Mouse (Mus musculus): ENCODE data around the gene Fam120c.
"Not testable (repeated sequence)": the region's sequence is repeated elsewhere in the genome, so short reads cannot be mapped to it uniquely, and the experiment has no call there.

Gene Fam120c

DNA sequence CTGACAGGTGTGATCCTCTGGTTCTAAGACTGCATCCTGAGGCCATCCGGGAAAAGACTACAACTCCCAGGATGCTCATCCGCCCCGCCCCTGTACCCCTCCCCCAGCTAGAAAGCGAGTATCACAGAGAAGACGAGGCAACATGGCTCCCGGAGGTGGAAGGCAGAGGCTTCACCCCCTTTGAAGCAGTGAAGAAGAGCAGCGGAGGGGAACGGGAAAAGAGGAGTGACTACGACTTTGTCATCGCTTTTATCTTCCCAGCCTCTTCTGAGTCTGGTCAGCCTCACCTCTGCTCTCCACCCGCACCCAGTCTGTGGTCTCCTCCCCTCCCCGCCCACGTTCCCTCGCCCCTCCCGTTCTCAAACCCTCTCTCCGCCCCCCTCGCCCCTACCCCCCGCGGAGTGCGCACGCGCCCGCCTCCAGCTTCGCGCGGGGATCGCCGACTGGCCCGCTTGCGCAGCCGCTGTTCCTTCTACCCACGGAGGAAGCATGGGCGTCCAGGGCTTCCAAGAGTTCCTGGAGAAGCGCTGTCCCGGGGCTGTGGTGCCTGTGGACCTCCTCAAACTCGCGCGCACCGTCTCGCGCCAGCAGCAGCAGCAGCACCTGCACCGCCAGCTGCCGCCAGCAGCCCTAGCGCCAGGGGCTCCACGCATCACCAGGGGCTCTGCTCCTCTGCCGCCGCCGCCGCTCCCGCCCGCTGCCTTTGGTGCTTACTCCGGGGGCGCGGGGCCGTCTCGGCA, at the start of gene Fam120c:
Gene Fam120c, plus strand, starts transcription at position 415 of the 740 bp plus-strand sequence.
- DNase-seq: peak; percentile 92

DNA sequence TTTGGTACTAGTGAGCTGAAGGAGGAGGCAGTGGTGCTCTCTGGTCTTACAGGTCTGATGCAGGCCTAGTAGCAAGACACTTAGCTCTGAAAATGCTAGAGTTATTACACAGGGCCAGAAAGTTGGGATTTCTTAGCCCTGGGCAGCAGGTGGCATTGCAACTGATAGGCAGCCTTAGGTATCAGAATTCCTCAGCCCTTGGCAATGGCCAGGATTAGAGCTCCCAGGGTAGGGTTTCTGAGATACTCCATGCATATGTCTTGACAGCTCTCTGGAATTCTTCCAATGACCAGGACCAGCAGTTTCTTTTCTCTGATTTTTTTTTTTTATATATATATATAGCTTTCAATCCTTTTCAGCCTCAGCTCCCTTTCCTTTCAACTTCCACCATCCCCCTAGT, 45.6 kb upstream of the Fam120c start:
- no peak for DNase-seq

DNA sequence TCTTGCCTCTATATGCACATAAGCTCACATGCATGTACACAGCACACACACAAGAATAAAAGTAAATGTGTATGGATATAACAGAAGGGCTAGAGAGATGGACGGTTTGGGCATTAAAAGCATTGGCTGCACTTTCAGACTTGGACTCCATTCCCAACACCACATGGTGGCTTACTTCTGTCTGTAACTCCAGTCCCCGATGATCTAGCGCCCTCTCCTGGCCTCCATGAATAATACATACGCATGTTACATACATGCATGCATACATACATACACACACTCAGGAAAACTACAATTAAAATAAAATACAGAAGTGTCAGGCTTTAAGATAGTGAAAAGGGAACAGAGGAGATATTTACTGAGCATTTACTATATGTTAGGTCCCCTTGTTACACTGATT, 30.2 kb upstream of the Fam120c start:
- DNase-seq: peak; percentile 3

DNA sequence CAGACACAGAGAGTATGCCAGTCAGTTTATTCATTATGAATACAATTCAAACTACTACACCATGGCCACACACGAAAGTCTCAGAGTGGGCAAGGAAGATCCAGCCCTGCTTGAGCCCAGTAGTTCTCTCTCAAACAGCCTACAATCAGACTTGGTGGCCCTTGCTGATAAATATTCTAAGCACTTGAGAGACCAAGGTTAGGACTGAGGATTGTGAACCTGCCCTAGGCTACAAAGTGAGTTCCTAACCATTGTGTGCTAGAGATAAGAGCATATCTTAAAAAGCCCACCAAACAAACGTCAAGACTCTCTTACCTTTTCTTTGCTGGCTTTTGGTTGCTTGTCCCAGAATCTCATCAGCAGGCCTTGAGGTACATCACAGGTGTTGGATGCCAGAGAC, 10.4 kb upstream of the Fam120c start:
- DNase-seq: no peak

DNA sequence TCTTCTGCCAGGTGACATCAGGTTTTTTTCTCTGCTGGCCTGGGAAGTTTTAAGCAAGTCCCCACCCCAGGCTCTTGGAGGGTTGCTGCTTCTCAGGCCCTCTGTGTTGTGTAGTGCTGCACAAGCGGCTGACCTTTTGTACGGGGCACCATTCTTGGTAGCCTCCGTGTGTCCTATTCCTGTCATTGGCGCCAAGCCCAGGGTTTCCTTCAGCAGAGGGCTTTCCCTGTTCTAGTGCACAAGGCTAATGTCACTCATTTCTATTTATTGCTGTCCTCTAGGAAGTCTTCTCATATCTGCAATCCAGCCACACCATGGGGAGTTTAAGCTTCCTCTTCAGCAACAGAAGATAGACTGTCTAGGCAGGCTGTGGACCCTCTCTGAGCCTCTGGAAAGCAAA, 6.2 kb upstream of the Fam120c start:
- peak; percentile 32 for DNase-seq

DNA sequence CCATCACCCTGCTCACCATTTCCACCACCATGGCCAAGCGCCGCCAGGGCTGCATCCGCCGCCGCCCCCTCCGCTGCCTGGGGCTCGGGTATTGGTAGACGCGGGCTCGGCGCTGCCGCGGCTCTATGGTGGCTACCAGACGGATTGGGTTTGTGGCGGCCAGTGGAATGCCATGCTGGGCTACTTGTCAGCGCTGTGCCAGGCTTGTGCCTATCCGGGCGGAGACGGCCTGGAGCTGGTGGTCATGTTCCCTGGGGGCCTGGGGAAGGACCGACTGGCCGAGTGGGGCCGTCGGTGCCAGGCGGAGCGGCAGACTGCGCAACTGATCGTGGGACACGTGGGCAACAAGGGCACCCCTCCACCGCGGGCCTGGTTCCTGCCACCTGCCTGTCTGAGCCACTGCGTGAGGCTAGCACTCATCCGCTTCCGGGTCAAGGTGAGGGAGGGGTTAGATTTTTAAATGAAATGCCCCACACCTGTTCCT, 568 bp downstream of the Fam120c start:
- peak; percentile 53 for DNase-seq

DNA sequence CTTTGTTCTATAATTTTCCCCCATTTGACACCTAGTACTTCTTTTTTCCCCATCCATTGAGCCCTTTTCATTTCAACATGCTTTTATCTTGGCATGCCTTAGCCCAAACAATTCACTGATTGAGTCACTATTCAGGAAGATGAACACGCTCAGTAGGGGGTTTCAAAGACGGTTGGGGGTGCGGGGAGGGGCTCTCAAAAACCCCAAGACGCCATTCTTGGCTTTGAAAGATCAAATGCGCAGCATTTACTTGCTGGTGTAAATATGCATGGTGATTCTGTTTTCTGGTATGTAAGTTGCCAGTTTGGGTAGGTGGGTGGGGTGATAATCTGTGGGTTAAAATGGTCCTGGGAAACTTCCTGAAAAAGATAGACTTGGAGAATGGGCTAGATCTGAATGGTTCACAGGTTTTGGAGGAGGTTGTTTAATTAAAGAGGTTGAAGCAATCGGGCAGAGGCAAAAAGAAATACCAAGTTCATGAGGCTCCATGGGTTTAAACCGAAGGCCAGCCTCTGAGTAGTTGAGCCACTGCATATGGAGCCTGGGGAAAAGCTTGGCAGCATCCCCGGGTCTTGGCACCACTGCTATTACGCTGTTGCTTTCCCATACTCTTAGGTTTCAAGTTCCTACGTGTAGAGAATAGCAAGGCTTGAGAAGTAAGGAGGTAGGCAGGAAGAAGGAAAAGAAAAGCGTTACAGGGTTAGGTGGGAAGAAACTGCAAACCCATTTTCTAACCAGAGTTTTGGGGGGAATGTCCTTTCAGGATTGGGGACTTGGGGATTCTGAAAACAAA, 1.6 kb downstream of the Fam120c start:
- DNase-seq: peak; percentile 6

DNA sequence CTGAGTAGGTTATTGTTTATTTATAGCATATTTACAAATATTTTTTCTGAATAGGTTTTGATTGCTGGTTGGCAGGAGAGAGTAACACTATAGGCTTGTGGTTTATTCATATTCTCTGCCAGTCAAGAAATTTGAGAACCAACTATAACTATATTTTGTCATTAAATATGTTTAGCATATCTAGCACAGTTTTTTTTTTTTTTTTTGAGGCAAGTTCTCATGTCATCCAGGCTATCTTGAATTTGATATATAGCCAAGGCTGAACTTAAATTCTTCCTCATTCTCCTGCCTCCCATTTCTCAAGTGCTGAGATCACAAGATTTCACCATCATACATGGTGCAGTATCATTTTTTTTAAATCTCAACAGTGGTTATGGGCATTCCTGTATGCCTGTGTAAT, 3.3 kb downstream of the Fam120c start:
- no peak for DNase-seq

DNA sequence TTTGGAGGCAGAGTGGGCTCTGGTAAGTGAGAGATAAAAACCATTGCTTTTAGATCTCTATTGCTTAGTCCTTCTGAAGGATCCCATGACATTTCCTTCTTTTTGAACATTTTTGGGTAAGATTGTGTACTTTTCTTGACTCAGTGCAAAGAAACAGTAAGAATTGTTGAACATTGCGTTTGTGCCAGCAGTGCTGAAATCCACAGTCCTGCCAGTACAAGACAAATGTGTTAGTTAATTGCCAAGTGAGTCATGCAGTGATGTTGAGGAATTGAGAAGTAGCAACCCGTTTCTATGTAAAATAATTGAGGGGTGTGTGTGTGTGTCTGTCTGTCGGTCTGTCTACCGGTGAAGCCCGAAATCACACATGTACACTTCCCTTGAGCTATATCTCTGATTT, 5.3 kb downstream of the Fam120c start:
- no peak for DNase-seq

DNA sequence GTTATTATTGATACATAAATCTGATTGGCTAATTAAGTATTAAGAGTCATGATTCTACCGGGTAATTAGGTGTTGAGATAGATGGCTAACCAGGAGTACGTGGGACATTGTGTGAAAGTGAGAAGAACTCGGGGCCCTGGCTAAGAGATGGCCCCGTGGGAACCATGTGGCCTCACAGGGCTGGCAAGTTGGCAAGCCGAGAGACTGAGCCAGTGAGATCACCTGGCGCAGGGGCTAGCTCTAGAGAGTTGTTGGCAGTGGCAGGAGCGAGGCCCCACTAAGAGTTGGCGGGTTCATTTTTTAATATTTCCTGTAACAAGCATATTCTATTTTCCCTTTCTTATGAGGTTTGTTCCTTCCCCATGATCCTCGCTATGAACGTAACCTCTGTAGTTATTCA, 74.8 kb downstream of the Fam120c start:
- no peak for DNase-seq

DNA sequence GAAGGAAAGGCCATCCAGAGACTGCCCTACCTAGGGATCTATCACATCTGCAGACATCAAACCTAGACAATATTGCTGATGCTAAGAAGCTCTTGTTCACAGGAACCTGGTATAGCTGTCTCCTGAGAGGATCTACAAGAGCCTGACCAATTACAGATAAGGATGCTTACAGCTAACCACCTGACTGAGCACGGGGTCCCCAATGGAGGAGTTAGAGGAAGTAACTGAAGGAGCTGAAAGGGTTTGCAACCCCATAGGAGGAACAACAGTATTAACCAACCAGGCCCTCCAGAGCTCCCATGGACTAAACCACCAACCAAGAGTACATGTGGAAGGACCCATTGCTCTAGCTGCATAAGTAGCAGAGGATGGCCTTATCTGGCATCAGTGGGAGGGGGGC, 76.8 kb downstream of the Fam120c start:
- no peak for DNase-seq

DNA sequence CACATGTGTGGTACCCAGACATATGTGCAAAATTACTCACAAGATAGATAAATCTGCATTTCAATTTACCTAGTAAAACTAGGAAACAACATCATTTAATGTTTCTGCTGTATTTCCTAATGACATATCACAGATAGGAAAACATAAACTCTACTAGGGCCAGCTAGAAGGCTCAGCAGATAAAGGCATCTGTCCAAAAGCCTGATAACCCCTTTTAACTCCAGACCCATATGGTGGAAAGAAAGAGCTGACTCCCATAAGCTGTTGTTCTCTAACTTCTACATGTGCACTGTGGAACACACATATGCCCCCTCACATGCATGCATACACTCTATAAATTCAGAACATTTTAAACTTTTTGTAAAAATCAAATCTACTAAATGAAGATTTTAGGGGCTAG, 99.7 kb downstream of the Fam120c start:
- DNase-seq: no peak

DNA sequence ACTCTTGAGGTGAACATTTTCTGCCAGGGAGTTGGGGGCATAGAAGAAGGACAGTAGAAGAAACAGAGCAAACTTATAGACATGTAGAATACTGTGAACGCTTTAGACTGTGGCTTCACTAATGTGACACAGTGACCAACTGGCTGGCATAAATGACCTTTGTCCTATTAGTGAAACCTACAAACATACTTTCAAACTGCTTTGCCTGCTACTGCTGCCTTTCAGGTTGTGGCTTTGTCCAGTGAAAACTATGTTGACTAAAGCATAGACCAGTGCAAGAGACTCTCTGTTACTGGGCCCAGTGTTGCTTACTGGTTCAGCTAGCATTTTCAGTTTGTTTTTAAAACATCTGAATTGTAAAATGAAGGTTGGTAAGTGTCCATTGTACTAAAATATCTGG, 100.2 kb downstream of the Fam120c start:
- DNase-seq: no peak

DNA sequence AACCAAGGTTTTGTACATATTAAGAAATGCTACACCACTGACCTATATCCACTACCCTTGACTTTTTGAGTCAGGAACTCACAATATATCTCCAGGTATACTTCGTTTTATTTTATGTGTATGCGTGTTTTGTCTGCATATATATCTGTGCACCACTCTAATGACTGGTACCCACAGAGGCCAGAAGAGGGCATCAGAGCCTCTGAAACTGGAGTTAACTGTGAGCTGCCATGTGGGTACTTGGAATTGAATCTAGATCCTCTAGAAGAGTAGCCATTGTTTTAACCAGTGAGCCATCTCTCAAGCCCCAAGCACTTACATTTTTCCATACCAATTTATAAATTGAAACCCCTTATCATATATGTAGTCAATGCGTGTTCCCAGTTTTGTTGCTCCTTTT, 144.2 kb downstream of the Fam120c start:
- no peak for DNase-seq

DNA sequence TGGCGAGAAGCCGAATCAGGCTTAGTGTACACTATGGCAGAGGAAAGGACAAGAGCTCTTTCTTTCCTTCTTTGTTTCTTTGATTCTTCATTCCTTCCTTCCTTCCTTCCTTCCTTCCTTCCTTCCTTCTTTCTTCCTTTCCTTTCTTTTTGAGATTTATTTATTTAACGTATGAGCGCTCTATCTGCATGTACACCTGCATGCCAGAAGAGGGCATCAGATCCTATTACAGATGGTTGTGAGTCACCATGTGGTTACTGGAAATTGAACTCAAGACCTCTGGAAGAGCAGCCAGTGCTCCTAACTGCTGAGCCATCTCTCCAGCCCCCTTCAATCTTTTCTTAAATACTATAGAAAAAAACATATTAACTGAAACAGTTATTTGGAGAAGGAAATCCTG, 149.3 kb downstream of the Fam120c start:
- DNase-seq: not testable (repeated sequence)

DNA sequence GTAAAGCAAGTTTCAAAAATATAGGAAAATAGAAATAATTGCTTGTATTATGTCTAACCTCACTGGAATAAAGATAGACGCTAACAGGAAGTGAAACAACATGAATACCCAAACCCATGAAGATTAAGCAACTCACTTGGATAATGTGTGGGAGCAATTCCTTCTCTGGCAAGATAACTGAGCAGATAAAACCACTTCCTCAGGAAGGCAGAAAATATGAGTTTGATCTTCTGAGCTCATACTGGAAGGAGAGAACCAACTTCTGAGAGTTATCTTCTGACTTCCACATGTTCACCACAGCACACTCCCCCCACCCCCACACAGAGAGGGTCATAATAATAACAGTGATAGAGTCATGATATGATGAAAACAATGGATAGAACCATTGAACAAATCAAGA, 152.6 kb downstream of the Fam120c start:
- DNase-seq: no peak

DNA sequence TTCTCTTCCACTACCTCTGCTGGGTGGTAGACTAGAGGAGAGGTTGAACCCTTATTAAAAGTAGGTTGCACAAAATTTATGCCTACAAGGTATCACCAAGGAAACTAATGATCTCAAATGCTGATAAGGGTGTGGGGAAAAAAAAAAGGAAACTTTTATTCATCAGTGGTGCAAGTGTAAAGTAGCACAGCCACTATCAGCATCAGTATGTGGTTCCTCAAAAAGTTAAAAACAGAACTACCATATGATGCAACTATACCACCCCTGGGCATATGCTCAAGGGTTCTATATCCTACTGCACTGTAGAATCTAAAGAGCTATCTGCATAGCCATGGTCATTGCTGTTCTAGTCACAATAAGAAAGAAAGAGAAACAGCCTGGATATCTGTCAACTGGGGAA, 164.6 kb downstream of the Fam120c start:
- DNase-seq: no peak

DNA sequence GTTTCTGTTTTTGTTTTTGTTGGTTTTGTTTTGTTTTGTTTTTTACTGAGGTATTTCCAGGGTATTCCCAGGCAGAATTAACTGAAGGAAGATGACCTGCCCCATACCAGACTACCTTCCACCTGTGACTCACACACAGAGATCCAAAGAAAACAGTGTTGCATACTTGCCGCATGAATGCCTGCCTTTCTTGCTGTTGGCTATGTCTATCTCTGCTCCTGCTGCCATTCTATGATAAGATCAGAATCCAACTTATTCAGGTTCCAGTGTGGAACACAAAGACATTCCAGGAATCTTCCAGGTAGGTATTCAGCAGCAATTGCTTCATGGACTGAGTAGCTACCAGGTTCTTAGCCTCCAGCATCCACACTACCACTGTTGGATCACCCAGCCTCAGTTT, 165.9 kb downstream of the Fam120c start:
- no peak for DNase-seq

DNA sequence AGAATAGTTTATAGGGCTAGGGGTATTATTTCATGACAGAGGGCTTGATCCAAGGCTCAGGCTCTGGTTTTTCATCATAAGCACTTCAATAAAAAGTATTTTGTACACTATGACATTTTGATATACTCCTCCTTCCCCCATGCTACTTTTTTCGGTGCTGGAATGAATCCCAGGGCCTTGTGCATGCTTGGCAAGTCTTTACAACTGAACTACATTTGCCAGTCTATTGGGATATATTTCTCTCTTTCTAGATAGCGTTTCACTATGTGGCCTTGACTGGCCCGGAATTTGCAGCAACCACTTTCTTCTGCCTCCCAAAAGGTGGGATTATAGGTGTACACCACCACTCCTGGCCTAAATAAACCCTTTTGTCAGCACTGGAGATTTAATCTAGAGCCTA, 169.1 kb downstream of the Fam120c start:
- DNase-seq: no peak

DNA sequence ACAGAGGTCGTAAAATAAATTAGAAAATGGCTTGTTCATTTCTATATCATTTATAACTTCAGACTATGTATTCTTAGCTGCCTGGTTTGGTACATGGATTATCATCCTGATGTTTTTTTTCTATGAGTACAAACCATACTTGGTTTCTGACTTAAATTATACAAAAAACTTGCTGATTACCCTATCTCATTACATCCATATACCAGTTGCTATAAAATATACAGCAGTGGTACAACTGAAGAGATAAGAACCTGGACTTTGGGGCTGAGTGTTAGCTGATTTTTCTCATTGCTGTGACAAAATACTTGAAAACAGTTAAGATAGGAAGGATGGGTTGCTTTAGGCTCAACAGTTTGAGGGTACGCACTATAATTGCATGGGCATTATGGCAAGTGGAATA, 169.7 kb downstream of the Fam120c start:
- no peak for DNase-seq

DNA sequence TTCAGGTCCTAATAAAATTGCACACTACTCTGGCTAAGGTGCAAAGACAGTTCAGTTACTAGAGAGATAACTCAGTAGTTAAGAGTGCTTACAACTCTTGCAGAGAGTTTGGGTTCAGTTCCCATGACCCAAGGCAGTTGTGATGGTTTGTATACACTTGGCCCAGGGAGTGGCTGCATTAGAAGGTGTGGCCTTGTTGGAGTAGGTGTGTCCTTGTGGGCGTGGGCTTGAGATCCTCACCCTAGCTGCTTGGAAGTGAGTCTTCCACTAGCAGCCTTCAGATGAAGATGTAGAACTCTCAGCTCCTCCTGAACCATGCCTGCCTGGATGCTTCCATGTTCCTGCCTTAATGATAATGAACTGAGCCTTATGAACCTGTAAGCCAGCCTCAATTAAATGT, 174.2 kb downstream of the Fam120c start:
- no peak for DNase-seq

DNA sequence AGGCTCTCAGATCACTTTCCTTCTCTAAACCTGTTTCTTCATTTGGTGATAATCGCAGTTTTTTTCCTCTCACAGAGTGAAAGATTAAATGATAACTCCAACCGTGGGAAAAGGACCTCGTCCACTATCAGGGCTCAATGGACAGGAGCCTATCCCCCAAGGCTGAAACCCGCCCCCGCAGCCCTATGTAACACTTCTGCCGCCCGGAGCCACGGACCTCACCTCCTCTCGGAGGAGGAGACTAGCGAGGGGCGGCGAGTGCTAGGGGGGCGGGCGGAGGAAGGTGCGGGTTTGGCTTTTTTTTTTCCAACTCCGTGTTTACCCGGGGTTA, 176.1 kb downstream of the Fam120c start:
- no peak for DNase-seq

DNA sequence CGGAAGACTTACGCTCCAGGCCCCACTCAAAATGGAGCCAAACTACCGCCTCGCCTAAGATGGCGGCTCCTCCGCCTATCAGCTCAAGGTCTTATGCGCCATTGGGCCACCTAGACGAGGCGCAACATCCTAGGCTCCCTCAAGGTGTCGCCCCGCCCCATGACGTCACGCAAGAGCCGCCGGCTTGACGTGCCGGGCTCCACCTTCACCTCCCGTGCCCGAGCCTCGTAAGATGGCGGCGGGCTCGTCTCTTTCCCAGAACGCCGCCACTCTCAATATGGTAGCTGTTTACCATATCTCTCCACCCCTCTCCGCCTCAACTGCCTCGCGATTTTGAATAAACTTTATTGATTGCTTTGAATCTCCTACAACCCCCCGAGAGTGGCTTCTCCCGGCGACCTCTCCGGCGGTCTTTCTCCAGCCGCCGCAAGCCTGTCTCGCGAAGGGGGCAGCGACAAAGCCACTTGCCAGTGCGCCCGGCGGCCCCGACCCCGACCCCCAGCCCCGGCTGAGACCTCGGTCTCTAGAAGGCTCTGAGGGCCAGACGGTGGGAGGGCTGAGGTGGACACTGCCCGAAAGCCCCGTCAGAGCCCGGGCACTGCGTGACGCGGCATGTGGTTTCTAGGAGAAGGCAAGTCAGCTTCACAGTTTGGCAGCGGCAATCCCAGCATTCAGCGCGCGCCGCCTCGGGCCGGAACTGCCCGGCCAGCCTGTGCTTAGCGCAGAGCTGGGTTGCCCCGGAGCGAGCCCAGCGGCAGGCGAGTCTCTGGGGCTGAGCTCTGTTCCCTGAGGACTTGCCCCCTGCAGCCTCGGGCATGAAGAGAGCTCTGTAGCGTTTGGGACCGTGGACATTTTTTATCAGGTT, 176.7 kb downstream of the Fam120c start, which contains the start of gene Phf8:
Gene Phf8, plus strand, starts transcription at position 215 of the 865 bp plus-strand sequence.
- peak; percentile 97 for DNase-seq

Measured in kidney, postnatal 10 days (tissue).